In genomic region chr19:14993344-14993743, GRCm38 (mm10) we compare ENCODE assay signal across 25 mouse cellular contexts.
A peak's percentile ranks its signal among the peaks of the same experiment; 100 is the strongest.
DNase-seq lines count a peak whose midpoint lies in the region; ATAC-seq lines count a peak whose summit lies in the region.
"Had no signal": no experiment of that assay in that cellular context is flagged by ENCODE, and none has a peak within 500 bp of the region (broad histone marks: within the 10 kb centered on the region; RNA-seq: fewer than 3 reads in every experiment).

No protein-coding gene starts in this region.

- DNase-seq in embryonic facial prominence, embryonic 14.5 days (ENCODE audit: low spot score), result peak; percentile 17
- DNase-seq in embryonic facial prominence, embryonic 10.5 days (ENCODE audit: low spot score), result no peak
- peak; percentile 3 for DNase-seq in lung, postnatal 10 days
- no peak for DNase-seq in lung, postnatal 4 days
- peak; percentile 32 for DNase-seq in lung, postnatal 25 days (ENCODE audit: low spot score)
- no peak for DNase-seq in midbrain, embryonic 14.5 days
- no peak for DNase-seq in embryo, embryonic 10 days (ENCODE audit: low spot score)
- DNase-seq: adrenal gland, postnatal 10 days; adrenal gland, postnatal 36 days; cerebellum, adult 11 months; cerebellum, adult 2 months; cerebellum, adult 9-11 months; cerebellum, postnatal 25 days; gastrocnemius, postnatal 25 days; heart, postnatal 36 days had no signal

- no peaks in the 10 kb centered on the region for H3K9me3 ChIP-seq in embryonic facial prominence, embryonic 14.5 days (ENCODE audit: control insufficient read depth, low read length)
- no peaks in the 10 kb centered on the region for H3K9me3 ChIP-seq in embryonic facial prominence, embryonic 10.5 days
- no peaks in the 10 kb centered on the region for H3K9me3 ChIP-seq in midbrain, embryonic 14.5 days (ENCODE audit: control insufficient read depth, low read length)
- H3K9me3 ChIP-seq: embryonic facial prominence, embryonic 12.5 days; forebrain, embryonic 12.5 days; forebrain, embryonic 15.5 days; hindbrain, embryonic 10.5 days; hindbrain, embryonic 13.5 days had no signal

- H3K27ac ChIP-seq in embryonic facial prominence, embryonic 14.5 days (replicated peaks; ENCODE audit: low read depth, low read length), result no peak overlapping the region
- H3K27ac ChIP-seq in embryonic facial prominence, embryonic 10.5 days (replicated peaks), result no peak overlapping the region
- no peak overlapping the region for H3K27ac ChIP-seq in midbrain, embryonic 14.5 days (replicated peaks; ENCODE audit: low read depth, low read length)
- H3K27ac ChIP-seq: embryonic facial prominence, embryonic 12.5 days; forebrain, embryonic 12.5 days; forebrain, embryonic 15.5 days; hindbrain, embryonic 10.5 days; hindbrain, embryonic 13.5 days; hindbrain, postnatal 0 days had no signal

- no peak overlapping the region for H3K9ac ChIP-seq in embryonic facial prominence, embryonic 14.5 days (ENCODE audit: low read depth, low read length)
- H3K9ac ChIP-seq in midbrain, embryonic 14.5 days (replicated peaks; ENCODE audit: low read length), result no peak overlapping the region
- H3K9ac ChIP-seq: embryonic facial prominence, embryonic 12.5 days; forebrain, embryonic 12.5 days; forebrain, embryonic 15.5 days; hindbrain, embryonic 13.5 days had no signal

- WGBS in embryonic facial prominence, embryonic 14.5 days, result 75% methylated on average over 2 of the region's 2 CpGs
- 88% methylated on average over 2 of the region's 2 CpGs for WGBS in embryonic facial prominence, embryonic 10.5 days
- WGBS in midbrain, embryonic 14.5 days, result 92% methylated on average over 2 of the region's 2 CpGs

- no peak for ATAC-seq in embryonic facial prominence, embryonic 14.5 days (ENCODE audit: low read depth)
- no peak for ATAC-seq in midbrain, embryonic 14.5 days (ENCODE audit: low FRiP score, low TSS enrichment)
- ATAC-seq: forebrain, embryonic 15.5 days; hindbrain, postnatal 0 days; inflammation-experienced regulatory T-cells, adult 6 months; Patski had no signal

- no peaks in the 10 kb centered on the region for H3K27me3 ChIP-seq in embryonic facial prominence, embryonic 14.5 days (replicated peaks; ENCODE audit: control insufficient read depth, insufficient read depth, low read length)
- H3K27me3 ChIP-seq in embryonic facial prominence, embryonic 10.5 days (replicated peaks; ENCODE audit: low read depth, poor library complexity, severe bottlenecking), result no peaks in the 10 kb centered on the region
- H3K27me3 ChIP-seq in midbrain, embryonic 14.5 days (ENCODE audit: control insufficient read depth, insufficient read depth, low read length), result no peaks in the 10 kb centered on the region
- H3K27me3 ChIP-seq: embryonic facial prominence, embryonic 12.5 days; forebrain, embryonic 12.5 days; forebrain, embryonic 15.5 days; hindbrain, embryonic 13.5 days had no signal

- H3K4me3 ChIP-seq in embryonic facial prominence, embryonic 14.5 days (ENCODE audit: low read depth, low read length), result no peak overlapping the region
- H3K4me3 ChIP-seq in embryonic facial prominence, embryonic 10.5 days, result no peak overlapping the region
- H3K4me3 ChIP-seq in midbrain, embryonic 14.5 days (replicated peaks; ENCODE audit: low read depth, low read length), result no peak overlapping the region
- H3K4me3 ChIP-seq: embryonic facial prominence, embryonic 12.5 days; erythroblast, embryonic 14.5 days; forebrain, embryonic 12.5 days; forebrain, embryonic 15.5 days; hindbrain, embryonic 10.5 days; hindbrain, embryonic 13.5 days had no signal

- no peaks in the 10 kb centered on the region for H3K4me1 ChIP-seq in embryonic facial prominence, embryonic 14.5 days (ENCODE audit: control insufficient read depth, insufficient read depth, low read length)
- no peaks in the 10 kb centered on the region for H3K4me1 ChIP-seq in embryonic facial prominence, embryonic 10.5 days
- no peaks in the 10 kb centered on the region for H3K4me1 ChIP-seq in midbrain, embryonic 14.5 days (ENCODE audit: control insufficient read depth, insufficient read depth, low read length)
- H3K4me1 ChIP-seq: embryonic facial prominence, embryonic 12.5 days; forebrain, embryonic 12.5 days; forebrain, embryonic 15.5 days; hindbrain, embryonic 10.5 days; hindbrain, embryonic 13.5 days had no signal

- H3K36me3 ChIP-seq in embryonic facial prominence, embryonic 14.5 days (ENCODE audit: control insufficient read depth, insufficient read depth, low read length), result no peaks in the 10 kb centered on the region
- no peaks in the 10 kb centered on the region for H3K36me3 ChIP-seq in embryonic facial prominence, embryonic 10.5 days (replicated peaks)
- H3K36me3 ChIP-seq in midbrain, embryonic 14.5 days (ENCODE audit: control insufficient read depth, insufficient read depth, low read length), result no peaks in the 10 kb centered on the region
- H3K36me3 ChIP-seq: embryonic facial prominence, embryonic 12.5 days; forebrain, embryonic 12.5 days; forebrain, embryonic 15.5 days; hindbrain, embryonic 10.5 days; hindbrain, embryonic 13.5 days had no signal

- no peak overlapping the region for H3K4me2 ChIP-seq in embryonic facial prominence, embryonic 14.5 days (ENCODE audit: low read depth, low read length)
- no peak overlapping the region for H3K4me2 ChIP-seq in midbrain, embryonic 14.5 days (ENCODE audit: low read length)
- H3K4me2 ChIP-seq: embryonic facial prominence, embryonic 12.5 days; forebrain, embryonic 12.5 days; forebrain, embryonic 15.5 days; heart, embryonic 11.5 days; hindbrain, embryonic 13.5 days had no signal

Comparison
In these comparisons a context has a peak if more than half of its experiments do, and no peak if none do; other contexts are left out.
1. DNase-seq: peak in embryonic facial prominence, embryonic 14.5 days (single experiment), lung, postnatal 10 days (single experiment) and lung, postnatal 25 days (single experiment); none in embryonic facial prominence, embryonic 10.5 days (single experiment), lung, postnatal 4 days (0 of 2), midbrain, embryonic 14.5 days (single experiment) and embryo, embryonic 10 days (single experiment).